Mouse (Mus musculus): ENCODE measurements around the gene Vamp2.

DNA sequence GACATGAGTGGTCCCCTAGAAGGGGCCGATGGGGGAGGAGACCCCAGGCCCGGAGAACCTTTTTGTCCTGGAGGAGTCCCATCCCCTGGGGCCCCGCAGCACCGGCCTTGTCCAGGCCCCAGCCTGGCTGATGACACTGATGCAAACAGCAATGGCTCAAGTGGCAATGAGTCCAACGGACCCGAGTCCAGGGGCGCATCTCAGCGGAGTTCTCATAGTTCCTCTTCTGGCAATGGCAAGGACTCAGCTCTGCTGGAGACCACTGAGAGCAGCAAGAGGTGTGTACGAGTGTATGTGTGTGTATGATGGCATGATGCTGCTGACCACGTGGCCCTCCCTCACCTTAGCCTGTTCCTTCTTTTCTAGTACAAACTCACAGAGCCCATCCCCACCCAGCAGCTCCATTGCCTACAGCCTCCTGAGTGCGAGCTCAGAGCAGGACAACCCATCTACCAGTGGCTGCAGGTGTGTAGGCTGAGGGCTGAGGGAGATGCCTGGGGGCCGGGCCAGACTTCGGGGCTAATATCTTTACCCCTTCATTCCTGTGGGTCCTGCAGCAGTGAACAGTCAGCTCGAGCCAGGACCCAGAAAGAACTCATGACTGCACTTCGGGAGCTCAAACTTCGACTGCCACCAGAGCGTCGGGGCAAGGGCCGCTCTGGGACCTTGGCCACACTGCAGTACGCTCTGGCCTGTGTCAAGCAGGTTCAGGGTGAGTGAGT is 12.5 kb downstream of the Vamp2 start:
- TF ChIP-seq CTCF (IDR thresholded peaks at IDR 0.05; ENCODE audit: low read depth, low read length) (no peak), POLR2A (IDR thresholded peaks at IDR 0.05; ENCODE audit: extremely low read depth, insufficient read depth, low read length) (no peak)

Measured in liver, adult 2 months (tissue).